9 mouse cellular contexts compared by ENCODE assay signal in genomic region chr4:87785132-87786074, GRCm38 (mm10).
DNase-seq lines count a peak whose midpoint lies in the region; ATAC-seq and TF ChIP-seq lines count a peak whose summit lies in the region.
"Had no signal": no experiment of that assay in that cellular context is flagged by ENCODE, and none has a peak within 500 bp of the region (broad histone marks: within the 10 kb centered on the region; RNA-seq: fewer than 3 reads in every experiment).

No protein-coding gene starts in this region.

- H3K4me2 ChIP-seq in intestine, postnatal 0 days (replicated peaks; ENCODE audit: low read depth): no peak overlapping the region
- H3K4me2 ChIP-seq: liver, embryonic 15.5 days had no signal

- 0 out of 2 replicates have a peak, but pooled peaks cover 7% of the 10 kb centered on the region for H3K36me3 ChIP-seq in intestine, postnatal 0 days (ENCODE audit: control insufficient read depth, insufficient read depth)

- no peaks in the 10 kb centered on the region for H3K27me3 ChIP-seq in intestine, postnatal 0 days (replicated peaks; ENCODE audit: control insufficient read depth, insufficient read depth, low read length)
- H3K27me3 ChIP-seq: liver, embryonic 15.5 days had no signal

- peak; percentile 48 for DNase-seq in heart, adult 8-10 months (ENCODE audit: low spot score)
- no peak for DNase-seq in heart, adult 11 months
- DNase-seq in cerebellum, adult 9-11 months: peak; percentile 84
- peak; percentile 41 to 58 for DNase-seq in frontal cortex, postnatal 10 days (ENCODE audit: low spot score in 2 of 2)
- peak; percentile 52 to 78 for DNase-seq in left cerebral cortex, postnatal 25 days (ENCODE audit: low spot score in 2 of 2)
- peak; percentile 65 for DNase-seq in neural tube, embryonic 10.5 days (ENCODE audit: extremely low spot score, low spot score)
- peak; percentile 30 for DNase-seq in urinary bladder, postnatal 25 days (ENCODE audit: low spot score)

- intact Hi-C loops in left cerebral cortex, postnatal 25 days (cut with DNase I): loop anchor here (2.0 to 10.0 kb wide), 8 partner anchors 57 to 759 kb away; partner anchors contain the start of genes Focad and Mllt3

- WGBS in intestine, postnatal 0 days: 27% methylated on average over 12 of the region's 12 CpGs

- H3K9ac ChIP-seq in intestine, postnatal 0 days (ENCODE audit: low read depth, low read length): no peak overlapping the region
- H3K9ac ChIP-seq: liver, embryonic 15.5 days had no signal

- TF ChIP-seq CTCF in intestine, postnatal 0 days (IDR thresholded peaks at IDR 0.05; ENCODE audit: low read depth): peak; percentile 86

- H3K4me1 ChIP-seq in intestine, postnatal 0 days (replicated peaks; ENCODE audit: control insufficient read depth, insufficient read depth, low read length): no peaks in the 10 kb centered on the region
- H3K4me1 ChIP-seq: liver, embryonic 15.5 days had no signal

- H3K27ac ChIP-seq in intestine, postnatal 0 days (ENCODE audit: low read depth, low read length): no peak overlapping the region
- H3K27ac ChIP-seq: liver, embryonic 15.5 days had no signal

- peak; percentile 33; the same call in 1 of the 2 replicates for ATAC-seq in intestine, postnatal 0 days

- H3K9me3 ChIP-seq in intestine, postnatal 0 days (ENCODE audit: control insufficient read depth): no peaks in the 10 kb centered on the region
- H3K9me3 ChIP-seq: liver, embryonic 15.5 days had no signal

- H3K4me3 ChIP-seq in intestine, postnatal 0 days (ENCODE audit: low read depth, low read length): no peak overlapping the region
- H3K4me3 ChIP-seq: liver, embryonic 15.5 days had no signal
